Mouse (Mus musculus) heart, postnatal 4 days (tissue): ENCODE measurements at regions not wholly inside any gene's neighbourhood (a gene's known extent, or its start where the extent isn't known, plus 50 kb on each side); places are given as distances from the start of the nearest gene placed in this dataset.

Experiments used
- DNase-seq: peaks from one replicate; pipeline ENCODE4 v3.0.0; 2021

- DNase-seq = no peak
Observed at GRCm38 (mm10) chr16:48126797-48127196, 156.7 kb upstream of the Dppa4 start.

DNA sequence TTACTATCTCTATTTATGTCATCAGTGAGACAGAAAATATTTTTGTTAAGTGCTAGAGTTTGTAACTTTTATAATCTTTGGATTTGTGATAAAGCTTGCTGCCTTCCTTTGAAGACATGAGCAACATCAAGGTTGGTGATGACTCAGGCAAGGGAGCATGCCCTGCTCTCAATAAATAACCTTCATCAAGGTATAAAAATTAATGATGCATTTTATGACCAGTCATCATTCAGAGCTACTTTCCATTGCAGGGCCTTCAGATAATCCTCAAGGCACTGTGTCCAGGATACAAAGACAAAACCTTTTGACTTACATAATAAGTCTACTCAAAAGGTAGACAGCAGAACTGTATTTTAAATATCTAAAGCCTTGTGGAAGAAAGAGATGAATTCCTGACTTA is 156.2 kb upstream of the Dppa4 start:
- no peak for DNase-seq

DNA sequence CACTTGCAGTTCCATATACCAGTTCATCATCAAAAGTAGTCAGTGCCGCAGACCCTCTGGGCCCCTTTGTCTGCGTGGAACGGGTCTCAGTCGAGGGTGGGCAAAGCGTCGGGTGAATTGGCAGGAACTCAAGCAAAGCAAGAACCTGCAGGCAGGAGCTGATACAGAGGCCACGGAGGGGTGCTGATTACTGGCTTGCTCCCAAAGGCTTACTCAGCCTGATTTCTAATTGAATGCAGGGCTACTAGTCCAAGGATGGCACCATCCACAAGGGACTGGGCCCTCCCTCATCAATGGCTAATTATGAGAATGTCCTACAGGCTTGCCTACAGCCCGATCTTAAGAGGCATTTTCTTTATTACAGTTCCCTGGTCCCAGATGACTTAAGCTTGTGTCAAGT is 128.2 kb upstream of the Dppa4 start:
- DNase-seq = no peak

DNA sequence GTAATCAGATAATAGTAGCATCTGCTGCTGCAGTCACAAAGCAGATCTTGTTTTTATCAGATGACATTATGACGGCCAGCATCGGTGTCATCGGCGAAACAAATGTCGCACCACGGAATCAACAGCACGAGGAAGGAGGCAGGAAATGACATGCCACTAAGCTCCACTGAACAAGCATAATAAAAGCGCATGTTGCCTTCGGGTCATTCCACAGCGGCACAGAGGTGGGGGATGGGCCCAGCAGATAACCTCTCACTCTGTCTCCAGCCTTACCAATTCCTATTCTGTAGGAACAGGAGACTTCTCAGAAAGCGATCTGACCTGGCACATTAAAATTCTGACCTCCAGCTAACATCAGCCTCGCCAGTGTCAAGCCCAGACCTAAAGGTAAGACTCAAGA is 93.1 kb upstream of the Dppa4 start:
- DNase-seq = peak; percentile 6

GRCm38 (mm10) chr16:48192197-48192596 is 91.3 kb upstream of the Dppa4 start:
- no peak for DNase-seq

GRCm38 (mm10) chr16:48214976-48215375 is 68.6 kb upstream of the Dppa4 start:
- DNase-seq = no peak
